Mouse (Mus musculus) liver, embryonic 16.5 days (tissue): ENCODE results near the gene Gm33543. TPM values are rescaled to one million over a fixed set of nuclear protein-coding genes. Genes with fewer than 3 reads are reported as not detected.
A peak's percentile ranks its signal among the peaks of the same experiment; 100 is the strongest.

Experiments used
- ATAC-seq: fragments of 200-750 bp; cut with Nextera tagmentation; 2 replicates; pipeline ENCODE4 v1.8.0; 2017; ENCODE audit warnings: low read depth, mild to moderate bottlenecking, moderate number of reproducible peaks, moderate library complexity
- H3K27ac ChIP-seq: fragments of 300-500 bp; sonication (generic); 2 replicates; pipeline ENCODE4 v1.5.1; 2014; ENCODE audit warnings: mild to moderate bottlenecking, low read length
- H3K27me3 ChIP-seq: fragments of 300-500 bp; sonication (generic); 2 replicates; pipeline ENCODE4 v1.6.1; 2014; ENCODE audit warnings: low read depth, low read length, mixed read lengths; ENCODE audit not compliant: control insufficient read depth, insufficient read depth
- H3K36me3 ChIP-seq: fragments of 300-500 bp; sonication (generic); 2 replicates; pipeline ENCODE4 v1.6.1; 2014; ENCODE audit warnings: mild to moderate bottlenecking; ENCODE audit not compliant: control insufficient read depth, insufficient read depth
- H3K4me1 ChIP-seq: fragments of 300-500 bp; sonication (generic); 2 replicates; pipeline ENCODE4 v1.6.1; 2014; ENCODE audit warnings: low read depth, low read length, mixed read lengths; ENCODE audit not compliant: control insufficient read depth
- H3K4me2 ChIP-seq: fragments of 300-500 bp; sonication (generic); 2 replicates; pipeline ENCODE4 v1.6.1; 2014; ENCODE audit warnings: low read depth, low read length, mixed read lengths
- H3K4me3 ChIP-seq: fragments of 300-500 bp; sonication (generic); 2 replicates; pipeline ENCODE4 v1.5.1; 2014; ENCODE audit warnings: low read depth, mild to moderate bottlenecking, low read length
- H3K9ac ChIP-seq: fragments of 300-500 bp; sonication (generic); 2 replicates; pipeline ENCODE4 v1.6.1; 2014; ENCODE audit warnings: low read depth, low read length
- H3K9me3 ChIP-seq: fragments of 300-500 bp; sonication (generic); replicated peaks from 2 replicates; pipeline ENCODE4 v1.6.1; 2016; ENCODE audit warnings: low read length; ENCODE audit not compliant: control insufficient read depth
- WGBS: fragments of 180-500 bp; shearing (Covaris S2); extraction: QIAGEN DNeasy Blood & Tissue Kit; methylation state at CpG from one replicate; pipeline ENCODE4 v1.1.7; 2014; ENCODE audit not compliant: insufficient replicate concordance; 5-methylcytosine and 5-hydroxymethylcytosine counted together
- polyA plus RNA-seq: library from polyadenylated mRNA; unstranded; fragments of >200 nt; fragmentation: Nextera tagmentation; extraction: Ambion mirVana; gene quantifications from 2 replicates; pipeline ENCODE4 v1.2.1, GENCODE M21; 2015

The Gm33543 gene
- polyA plus RNA-seq, 1 experiment from 2014 or later: 0.35 TPM

GRCm38 (mm10) chr10:95790771-95791426 is 51.8 kb downstream of the Gm33543 start:
- H3K27me3 ChIP-seq: no peaks in the 10 kb centered on the region
- H3K36me3 ChIP-seq: no peaks in the 10 kb centered on the region
- 55% methylated on average over 15 of the region's 15 CpGs for WGBS
- H3K4me3 ChIP-seq: no peak overlapping the region
- H3K4me1 ChIP-seq: no peaks in the 10 kb centered on the region
- H3K9ac ChIP-seq: no peak overlapping the region
- no peak overlapping the region for H3K4me2 ChIP-seq
- H3K9me3 ChIP-seq: no peaks in the 10 kb centered on the region
- no peak for ATAC-seq
- H3K27ac ChIP-seq: no peak overlapping the region

GRCm38 (mm10) chr10:95787176-95787575 is 55.6 kb downstream of the Gm33543 start:
- 47% methylated on average over 2 of the region's 2 CpGs for WGBS
- no peak overlapping the region for H3K9ac ChIP-seq
- no peak overlapping the region for H3K27ac ChIP-seq
- no peaks in the 10 kb centered on the region for H3K36me3 ChIP-seq
- H3K9me3 ChIP-seq: no peaks in the 10 kb centered on the region
- no peak overlapping the region for H3K4me3 ChIP-seq
- no peak for ATAC-seq
- no peaks in the 10 kb centered on the region for H3K27me3 ChIP-seq
- no peak overlapping the region for H3K4me2 ChIP-seq
- H3K4me1 ChIP-seq: no peaks in the 10 kb centered on the region

GRCm38 (mm10) chr10:95784837-95785236 is 57.9 kb downstream of the Gm33543 start:
- H3K36me3 ChIP-seq: no peaks in the 10 kb centered on the region
- ATAC-seq: no peak
- 54% methylated on average over 7 of the region's 7 CpGs for WGBS
- no peaks in the 10 kb centered on the region for H3K4me1 ChIP-seq
- H3K9ac ChIP-seq: no peak overlapping the region
- no peak overlapping the region for H3K27ac ChIP-seq
- no peak overlapping the region for H3K4me3 ChIP-seq
- no peaks in the 10 kb centered on the region for H3K27me3 ChIP-seq
- no peak overlapping the region for H3K4me2 ChIP-seq
- H3K9me3 ChIP-seq: no peaks in the 10 kb centered on the region

GRCm38 (mm10) chr10:95780881-95781600 is 61.7 kb downstream of the Gm33543 start:
- Histone ChIP-seq H3K4me3 (no peak overlapping the region), H3K9ac (no peak overlapping the region), H3K9me3 (no peaks in the 10 kb centered on the region), H3K27ac (no peak overlapping the region), H3K36me3 (no peaks in the 10 kb centered on the region), H3K4me2 (no peak overlapping the region), H3K27me3 (no peaks in the 10 kb centered on the region), H3K4me1 (peaks cover 4% of the 10 kb centered on the region)
- no peak for ATAC-seq
- 51% methylated on average over 8 of the region's 8 CpGs for whole genome bisulfite sequencing

- Histone ChIP-seq H3K36me3 (no peaks in the 10 kb centered on the region), H3K9ac (no peak overlapping the region), H3K4me2 (peak overlapping the region; percentile 0; the same call in 1 of the 2 replicates)
Observed at GRCm38 (mm10) chr10:95779801-95780385, 62.8 kb downstream of the Gm33543 start.

GRCm38 (mm10) chr10:95778622-95779021 is 64.1 kb downstream of the Gm33543 start:
- peaks cover 4% of the 10 kb centered on the region for H3K4me1 ChIP-seq
- H3K36me3 ChIP-seq: no peaks in the 10 kb centered on the region
- peak; percentile 57; the same call in 1 of the 2 replicates for ATAC-seq
- peak overlapping the region; percentile 22 for H3K4me2 ChIP-seq
- WGBS: 62% methylated on average over 8 of the region's 8 CpGs
- H3K4me3 ChIP-seq: no peak overlapping the region
- H3K9me3 ChIP-seq: no peaks in the 10 kb centered on the region
- peak overlapping the region; percentile 76 for H3K27ac ChIP-seq
- no peaks in the 10 kb centered on the region for H3K27me3 ChIP-seq
- no peak overlapping the region for H3K9ac ChIP-seq

More at GRCm38 (mm10) chr10:95779801-95780385, 62.8 kb downstream of the Gm33543 start:
- Histone ChIP-seq H3K27ac (peak overlapping the region; percentile 76), H3K4me1 (peaks cover 4% of the 10 kb centered on the region), H3K9me3 (no peaks in the 10 kb centered on the region), H3K4me3 (no peak overlapping the region), H3K27me3 (no peaks in the 10 kb centered on the region)
- WGBS: 56% methylated on average over 13 of the region's 13 CpGs
- peak; percentile 55 for ATAC-seq

- no peak overlapping the region for H3K9ac ChIP-seq
- WGBS: 71% methylated on average over 15 of the region's 15 CpGs
- no peak for ATAC-seq
- H3K9me3 ChIP-seq: no peaks in the 10 kb centered on the region
- no peaks in the 10 kb centered on the region for H3K27me3 ChIP-seq
- H3K4me3 ChIP-seq: no peak overlapping the region
- H3K36me3 ChIP-seq: no peaks in the 10 kb centered on the region
- H3K27ac ChIP-seq: peak overlapping the region; percentile 76
- H3K4me2 ChIP-seq: no peak overlapping the region
- H3K4me1 ChIP-seq: peaks cover 4% of the 10 kb centered on the region
Observed at GRCm38 (mm10) chr10:95777701-95778320, 64.9 kb downstream of the Gm33543 start.

- no peaks in the 10 kb centered on the region for H3K27me3 ChIP-seq
- H3K9me3 ChIP-seq: no peaks in the 10 kb centered on the region
- no peaks in the 10 kb centered on the region for H3K36me3 ChIP-seq
- WGBS: 41% methylated on average over 1 of the region's 1 CpGs
- no peak overlapping the region for H3K4me3 ChIP-seq
- no peak overlapping the region for H3K9ac ChIP-seq
- H3K4me2 ChIP-seq: no peak overlapping the region
- H3K4me1 ChIP-seq: peaks cover 4% of the 10 kb centered on the region
- no peak for ATAC-seq
- no peak overlapping the region for H3K27ac ChIP-seq
Observed at GRCm38 (mm10) chr10:95777071-95777470, 65.7 kb downstream of the Gm33543 start.
